Mouse (Mus musculus) testis, adult 2 months (tissue): ENCODE data around the gene Igsf9b.

ENCODE experiments used
- CTCF ChIP-seq: fragments of 200-500 bp; IDR thresholded peaks from 2 replicates; pipeline ENCODE4 v1.5.1; 2012; ENCODE audit warnings: low read depth, mild to moderate bottlenecking, inconsistent platforms, low read length, moderate library complexity; ENCODE audit not compliant: control insufficient read depth, insufficient read depth, insufficient replicate concordance
- POLR2A ChIP-seq: fragments of 200-500 bp; IDR thresholded peaks from 2 replicates; pipeline ENCODE4 v1.6.1; 2012; ENCODE audit warnings: low read depth, mild to moderate bottlenecking, inconsistent platforms, low read length, moderate library complexity; ENCODE audit not compliant: control insufficient read depth

DNA sequence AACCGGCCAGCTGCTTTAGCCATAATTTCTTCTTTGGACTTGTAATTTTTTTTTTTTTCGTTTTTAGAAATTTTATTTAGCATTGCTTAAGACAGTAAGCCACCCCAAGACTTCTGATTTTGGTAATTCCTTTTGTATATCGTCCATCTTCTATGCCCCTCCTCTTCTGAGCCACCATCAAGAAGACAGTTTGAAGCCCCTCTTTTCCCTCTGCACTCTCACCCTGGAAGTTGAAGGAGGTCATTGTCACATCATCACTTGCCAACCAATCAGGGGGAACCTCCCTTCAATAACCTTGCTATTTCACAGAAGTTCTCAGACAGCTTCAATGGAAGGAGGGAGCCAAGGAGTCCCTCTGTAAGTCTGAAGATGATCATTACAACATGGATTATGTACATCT lies 97.5 kb downstream of the Igsf9b start, which contains the start of gene Spata19:
- no peak for TF ChIP-seq CTCF
- TF ChIP-seq POLR2A: no peak
